Mouse (Mus musculus) Patski (cell line): ENCODE results near the gene Parp2. TPM values are rescaled to one million over a fixed set of nuclear protein-coding genes. Genes with fewer than 3 reads are reported as not detected.
A peak's percentile ranks its signal among the peaks of the same experiment; 100 is the strongest.

Experiments
- ATAC-seq: fragments of 100-300 bp; one replicate; pipeline ENCODE4 v1.8.0; 2021
- CTCF ChIA-PET: fragments of 350-600 bp; sonication (Branson Sonifier 250); formaldehyde crosslinking; loops from one replicate; lab custom pipeline; 2022; ENCODE audit warnings: inconsistent platforms; lab: Charles Lee
- POLR2A ChIA-PET: fragments of 350-600 bp; sonication (Branson Sonifier 250); formaldehyde crosslinking; loops from one replicate; lab custom pipeline; 2022; ENCODE audit warnings: antibody characterized with exemption, inconsistent platforms; lab: Charles Lee
- DNase-seq: peaks from one replicate; pipeline ENCODE4 v3.0.0-alpha.2; 2011; ENCODE audit warnings: low read depth, low spot score
- H3K27me3 ChIP-seq: fragments of 371-371 bp; one replicate; pipeline ENCODE4 v1.5.1; 2021
- CTCF ChIP-seq: fragments of 100-300 bp; IDR thresholded peaks from one replicate; pipeline ENCODE4 v1.5.1; 2021
- in situ Hi-C: fragments of 300-500 bp; cut with MboI; formaldehyde crosslinking; loops from 3 replicates; pipeline ENCODE4 v1.11.1; 2018; ENCODE audit warnings: low pct_unique_long_range_greater_than_20kb, mixed read lengths
- polyA plus RNA-seq: library from polyadenylated mRNA; unstranded; gene quantifications from one replicate; pipeline ENCODE4 v1.2.3, GENCODE M21; 2021

The Parp2 gene
- polyA plus RNA-seq, result 28.0 TPM

DNA sequence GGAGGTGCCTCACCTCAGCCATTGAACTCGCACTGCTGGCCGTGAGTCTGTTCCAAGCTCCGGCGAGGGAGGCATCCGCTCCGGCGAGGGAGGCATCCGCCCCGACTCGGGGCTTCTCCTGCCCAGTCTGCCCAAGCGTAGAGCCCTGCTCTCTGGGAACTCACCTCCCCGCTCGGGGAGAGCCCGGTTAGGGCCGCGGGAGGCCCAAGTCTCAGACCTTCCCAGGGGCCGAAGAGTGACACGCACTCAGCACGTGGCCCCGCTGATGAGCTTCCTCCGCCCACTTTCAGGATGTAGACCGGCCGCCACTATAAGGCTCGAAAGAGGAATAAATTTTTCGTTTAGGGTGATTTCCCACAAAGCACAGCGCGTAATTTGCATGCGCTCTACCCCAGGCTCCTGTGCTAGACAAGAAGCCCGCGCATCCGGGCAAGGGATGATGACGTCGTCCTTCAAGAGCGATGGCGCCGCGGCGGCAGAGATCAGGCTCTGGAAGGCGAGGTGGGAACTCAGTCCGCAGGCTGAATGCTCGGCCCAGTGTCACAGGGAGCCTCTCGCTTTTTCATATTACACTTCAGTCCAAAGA is at the start of gene Parp2, which contains the start of gene Ccnb1ip1:
Gene Parp2 (plus strand): TSS at position 355 of the 586 bp plus-strand sequence.
Gene Ccnb1ip1 (minus strand): TSS at position 246 of the 586 bp plus-strand sequence.
- POLR2A ChIA-PET, result interaction anchor here (1.0 kb wide), 1 partner anchor 282 kb away, joined by 3 read pairs; no protein-coding TSS in a partner anchor
- CTCF ChIA-PET, result interaction anchor here (1.1 to 7.4 kb wide), 4 partner anchors 9 to 282 kb away, joined by 3 to 37 read pairs (median 3); partner anchors contain the start of gene Ttc5
- in situ Hi-C loops, result no loop called here
- no peaks in the 10 kb centered on the region for H3K27me3 ChIP-seq
- ATAC-seq (peak; percentile 100), DNase-seq (peak; percentile 99)
- no peak for TF ChIP-seq CTCF

DNA sequence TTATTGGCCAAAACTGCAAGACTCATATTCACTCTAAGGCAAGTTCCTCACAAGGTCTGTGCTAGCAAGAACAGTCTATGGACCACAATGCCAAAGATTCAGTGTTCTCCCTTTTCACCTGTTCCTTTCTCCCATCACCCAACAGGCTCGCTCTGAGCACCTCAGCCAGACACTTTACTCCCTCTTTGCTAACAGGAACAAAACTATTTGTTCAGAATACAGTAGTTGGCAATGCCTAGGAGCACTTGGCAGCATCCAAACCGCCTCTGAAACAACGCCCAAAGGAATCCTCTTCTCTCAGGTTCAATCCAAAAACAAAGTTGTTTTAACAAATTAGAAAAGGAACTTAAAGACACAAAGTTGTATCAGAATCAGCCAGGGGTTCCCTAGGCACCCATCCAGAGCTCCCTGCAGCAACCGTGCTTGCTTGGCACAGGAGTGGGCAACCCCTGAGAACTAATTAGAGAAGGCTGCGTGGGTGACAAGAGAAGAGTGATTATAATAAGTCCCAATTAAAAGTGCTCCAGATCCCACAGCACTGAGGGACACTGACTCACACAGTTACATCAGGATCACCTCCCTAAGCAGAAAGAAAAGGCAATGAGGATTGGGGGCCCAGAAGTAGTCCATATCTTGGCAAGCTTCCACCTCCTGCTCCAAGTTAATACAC is 49.1 kb upstream of the Parp2 start:
- CTCF ChIA-PET, result no interaction called here
- POLR2A ChIA-PET, result no interaction called here
- in situ Hi-C loops, result no loop called here
- ATAC-seq (no peak), DNase-seq (no peak)
- H3K27me3 ChIP-seq, result peaks cover 3% of the 10 kb centered on the region
- TF ChIP-seq CTCF, result no peak

- CTCF ChIA-PET, result no interaction called here
- no peak for ATAC-seq
- in situ Hi-C loops, result no loop called here
- H3K27me3 ChIP-seq, result no peaks in the 10 kb centered on the region
- DNase-seq, result no peak
- no peak for TF ChIP-seq CTCF
- POLR2A ChIA-PET, result no interaction called here
These were observed 41.9 kb upstream of the Parp2 start for GRCm38 (mm10) chr14:50765736-50766135.

DNA sequence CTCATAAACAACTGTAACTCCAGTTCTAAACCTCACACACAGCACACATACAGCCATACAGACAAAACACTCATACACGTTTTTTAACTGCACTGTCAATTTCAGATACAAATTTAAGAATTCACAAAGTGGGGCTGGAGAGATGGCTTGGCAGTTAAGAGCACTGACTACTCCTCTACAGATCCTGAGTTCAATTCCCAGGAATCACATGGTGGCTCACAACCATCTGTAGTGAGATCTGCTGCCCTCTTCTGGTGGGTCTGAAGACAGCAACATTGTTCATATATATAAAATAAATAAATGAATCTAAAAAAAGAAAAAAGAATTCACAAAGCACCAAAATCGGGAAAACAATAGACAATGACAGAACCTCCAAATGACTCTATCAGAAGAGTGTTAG is 36.3 kb upstream of the Parp2 start:
- CTCF ChIA-PET, result no interaction called here
- no peak for ATAC-seq
- TF ChIP-seq CTCF, result peak; percentile 67
- in situ Hi-C loops, result no loop called here
- no peaks in the 10 kb centered on the region for H3K27me3 ChIP-seq
- DNase-seq, result no peak
- POLR2A ChIA-PET, result no interaction called here

DNA sequence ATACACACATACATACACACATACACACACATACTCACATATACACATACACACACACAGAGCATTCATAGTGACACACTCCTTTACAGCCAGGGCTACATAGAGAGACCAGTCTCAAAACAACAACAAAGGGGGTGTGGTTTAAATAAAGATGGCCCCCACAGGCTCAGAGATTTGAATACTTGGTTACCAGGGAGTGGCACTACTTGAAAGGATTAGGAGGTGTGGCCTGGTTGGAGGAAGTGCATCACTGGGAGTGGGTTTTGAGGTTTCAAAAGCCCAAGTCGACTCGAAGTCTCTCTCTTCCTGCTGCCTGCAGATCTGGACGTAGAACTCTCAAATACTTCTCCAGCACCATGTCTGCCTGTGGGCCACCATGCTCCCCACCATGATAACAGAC is 25.5 kb upstream of the Parp2 start:
- CTCF ChIA-PET, result no interaction called here
- DNase-seq (no peak), ATAC-seq (no peak)
- TF ChIP-seq CTCF, result no peak
- no peaks in the 10 kb centered on the region for H3K27me3 ChIP-seq
- POLR2A ChIA-PET, result no interaction called here
- in situ Hi-C loops, result loop anchor here (25.0 kb wide), 1 partner anchor 945 kb away; no protein-coding TSS in a partner anchor

DNA sequence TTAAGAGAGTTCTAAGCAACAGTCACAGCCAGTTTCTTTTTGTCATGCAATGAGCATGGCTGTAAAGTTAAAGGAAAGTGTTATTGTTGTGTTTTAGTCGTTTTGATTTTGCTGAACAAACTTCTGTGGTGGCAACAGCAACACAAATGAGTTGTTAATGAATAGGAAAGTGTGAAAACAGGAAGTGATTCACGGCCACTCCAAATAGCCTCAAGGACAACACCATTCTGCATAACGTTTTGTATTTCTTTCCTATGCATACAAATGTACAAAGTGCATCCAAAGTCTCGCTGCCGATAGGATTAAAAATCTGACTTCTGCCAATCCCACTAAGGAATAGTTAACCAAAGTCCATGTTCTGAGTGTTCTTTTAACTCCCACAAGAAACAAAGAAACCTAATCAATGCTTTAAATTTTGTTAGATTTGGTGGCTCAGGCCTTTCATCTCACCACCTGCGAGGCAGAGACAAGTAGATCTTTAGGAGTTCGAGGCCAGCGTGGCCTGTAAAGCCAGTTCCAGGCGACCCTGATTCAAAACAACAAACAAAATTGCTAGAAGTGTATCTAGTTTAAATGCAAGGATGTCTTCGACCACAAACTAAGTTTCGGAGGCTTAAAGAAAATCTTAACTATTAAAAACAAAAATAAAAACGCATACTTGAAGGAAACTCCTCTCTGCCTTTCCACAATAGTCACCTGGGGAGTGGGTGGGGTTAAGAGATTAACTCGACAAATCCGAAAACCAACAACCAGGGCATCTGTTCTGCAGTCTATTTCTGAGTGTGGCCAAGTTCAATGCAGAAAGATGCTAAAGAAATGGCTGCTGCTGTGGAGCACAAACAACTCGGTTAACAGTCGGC is 23.0 kb upstream of the Parp2 start:
- ChIA-PET CTCF (interaction anchor here (1.0 to 1.8 kb wide), 5 partner anchors 12 to 279 kb away, joined by 3 to 9 read pairs (median 5); partner anchors contain the start of genes Ccnb1ip1 and Parp2), POLR2A (no interaction called here)
- no peaks in the 10 kb centered on the region for H3K27me3 ChIP-seq
- in situ Hi-C loops, result loop anchor here (25.0 kb wide), 1 partner anchor 947 kb away; no protein-coding TSS in a partner anchor
- DNase-seq (no peak), ATAC-seq (no peak)
- no peak for TF ChIP-seq CTCF

- DNase-seq (peak; percentile 46), ATAC-seq (peak; percentile 89)
- ChIA-PET POLR2A (no interaction called here), CTCF (interaction anchor here (1.0 to 1.8 kb wide), 5 partner anchors 11 to 279 kb away, joined by 3 to 9 read pairs (median 5); partner anchors contain the start of genes Ccnb1ip1 and Parp2)
- in situ Hi-C loops, result loop anchor here (25.0 kb wide), 1 partner anchor 948 kb away; no protein-coding TSS in a partner anchor
- TF ChIP-seq CTCF, result peak; percentile 98
- peaks cover 4% of the 10 kb centered on the region for H3K27me3 ChIP-seq
These were observed 22.4 kb upstream of the Parp2 start, which contains the start of gene Ttc5 for GRCm38 (mm10) chr14:50785251-50785637. Gene Ttc5, minus strand, starts transcription at chr14:50785519.

- peaks cover 12% of the 10 kb centered on the region for H3K27me3 ChIP-seq
- no peak for DNase-seq
- in situ Hi-C loops, result loop anchor here (25.0 kb wide), 1 partner anchor 951 kb away; no protein-coding TSS in a partner anchor
- CTCF ChIA-PET, result interaction anchor here (0.6 to 2.3 kb wide), 4 partner anchors 10 to 278 kb away, joined by 3 to 22 read pairs (median 4); no protein-coding TSS in a partner anchor
- peak; percentile 40 for TF ChIP-seq CTCF
- POLR2A ChIA-PET, result no interaction called here
- ATAC-seq, result no peak
These were observed 19.5 kb upstream of the Parp2 start for GRCm38 (mm10) chr14:50788157-50788556.

GRCm38 (mm10) chr14:50795261-50795935 is 12.2 kb upstream of the Parp2 start:
- TF ChIP-seq CTCF, result no peak
- ChIA-PET CTCF (interaction anchor here (1.9 kb wide), 1 partner anchor 269 kb away, joined by 6 read pairs; no protein-coding TSS in a partner anchor), POLR2A (no interaction called here)
- DNase-seq (no peak), ATAC-seq (no peak)
- in situ Hi-C loops, result loop anchor here (25.0 kb wide), 1 partner anchor 958 kb away; no protein-coding TSS in a partner anchor
- peaks cover 14% of the 10 kb centered on the region for H3K27me3 ChIP-seq
